Mouse (Mus musculus) forebrain, postnatal 0 days (tissue): ENCODE results near the gene Nt5dc1. TPM values are rescaled to one million over a fixed set of nuclear protein-coding genes. Genes with fewer than 3 reads are reported as not detected.

Experiments used
- ATAC-seq: fragments of 200-750 bp; cut with Nextera tagmentation; 2 replicates; pipeline ENCODE4 v1.8.0; 2017; ENCODE audit warnings: mild to moderate bottlenecking, moderate library complexity
- DNase-seq: peaks from one replicate; pipeline ENCODE4 v3.0.0-alpha.2; 2015
- H3K27ac ChIP-seq: fragments of 300-500 bp; sonication (generic); 2 replicates; pipeline ENCODE4 v1.5.1; 2014; ENCODE audit warnings: low read depth, mild to moderate bottlenecking, antibody characterized with exemption, low read length, moderate library complexity, mixed read lengths
- H3K27me3 ChIP-seq: fragments of 300-500 bp; sonication (generic); 2 replicates; pipeline ENCODE4 v1.6.1; 2014; ENCODE audit warnings: mild to moderate bottlenecking, low read length, mixed read lengths; ENCODE audit not compliant: insufficient read depth
- H3K36me3 ChIP-seq: fragments of 300-500 bp; sonication (generic); 2 replicates; pipeline ENCODE4 v1.6.1; 2014; ENCODE audit warnings: mild to moderate bottlenecking, moderate library complexity; ENCODE audit not compliant: insufficient read depth
- H3K4me1 ChIP-seq: fragments of 300-500 bp; sonication (generic); 2 replicates; pipeline ENCODE4 v1.6.1; 2014; ENCODE audit warnings: antibody characterized with exemption; ENCODE audit not compliant: insufficient read depth
- H3K4me2 ChIP-seq: fragments of 300-500 bp; sonication (generic); 2 replicates; pipeline ENCODE4 v1.6.1; 2014; ENCODE audit warnings: low read depth, mild to moderate bottlenecking, moderate library complexity
- H3K4me3 ChIP-seq: fragments of 300-500 bp; sonication (generic); 2 replicates; pipeline ENCODE4 v1.5.1; 2014; ENCODE audit warnings: low read depth, low read length, mixed read lengths
- H3K9ac ChIP-seq: fragments of 300-500 bp; sonication (generic); 2 replicates; pipeline ENCODE4 v1.6.1; 2014; ENCODE audit warnings: mild to moderate bottlenecking
- H3K9me3 ChIP-seq: fragments of 300-500 bp; sonication (generic); 2 replicates; pipeline ENCODE4 v1.6.1; 2016; ENCODE audit warnings: low read length
- CTCF ChIP-seq: sonication (generic); IDR thresholded peaks from 2 replicates; pipeline ENCODE4 v1.5.1; 2016; ENCODE audit warnings: antibody characterized with exemption, control low read depth, low read depth
- WGBS: fragments of 180-500 bp; shearing (Covaris S2); extraction: QIAGEN DNeasy Blood & Tissue Kit; methylation state at CpG from one replicate; pipeline ENCODE4 v1.1.7; 2014; 5-methylcytosine and 5-hydroxymethylcytosine counted together
- polyA plus RNA-seq: library from polyadenylated mRNA; unstranded; fragments of >200 nt; fragmentation: Nextera tagmentation; extraction: Ambion mirVana; gene quantifications from 2 replicates; pipeline ENCODE4 v1.2.1, GENCODE M21; 2015
- total RNA-seq: library from RNA; depleted of rRNA; stranded (reverse); fragments of >200 nt; gene quantifications from 2 replicates; pipeline ENCODE4 v1.2.3, GENCODE M21; 2014

Nt5dc1 gene
- total and polyA plus RNA-seq, 2 experiments from 2014 or later = 2.0 TPM

DNA sequence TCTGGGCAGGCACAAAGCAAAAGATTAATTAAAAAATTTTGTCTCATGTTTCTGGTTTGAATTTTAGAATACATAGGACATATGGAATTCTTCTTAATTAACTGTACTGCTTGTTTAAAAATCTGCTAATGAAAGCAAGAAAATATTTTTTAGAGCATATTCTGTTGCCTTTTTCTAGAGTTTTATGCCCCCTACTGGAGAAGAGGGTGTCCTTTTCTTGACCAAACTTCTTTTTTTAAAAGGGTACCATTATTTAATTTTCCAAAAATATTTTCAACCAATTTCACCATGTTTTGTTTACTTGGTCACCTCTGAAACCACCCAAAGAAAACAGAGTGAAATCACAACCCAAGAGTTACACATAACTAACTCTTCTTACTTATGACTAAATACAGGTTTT, 19.1 kb downstream of the Nt5dc1 start:
- Histone ChIP-seq H3K27me3 (no peaks in the 10 kb centered on the region), H3K4me1 (no peaks in the 10 kb centered on the region), H3K27ac (no peak overlapping the region), H3K4me3 (no peak overlapping the region), H3K36me3 (no peaks in the 10 kb centered on the region), H3K9me3 (no peaks in the 10 kb centered on the region), H3K9ac (no peak overlapping the region), H3K4me2 (no peak overlapping the region)
- DNase-seq (no peak), ATAC-seq (no peak)
- TF ChIP-seq CTCF = no peak

DNA sequence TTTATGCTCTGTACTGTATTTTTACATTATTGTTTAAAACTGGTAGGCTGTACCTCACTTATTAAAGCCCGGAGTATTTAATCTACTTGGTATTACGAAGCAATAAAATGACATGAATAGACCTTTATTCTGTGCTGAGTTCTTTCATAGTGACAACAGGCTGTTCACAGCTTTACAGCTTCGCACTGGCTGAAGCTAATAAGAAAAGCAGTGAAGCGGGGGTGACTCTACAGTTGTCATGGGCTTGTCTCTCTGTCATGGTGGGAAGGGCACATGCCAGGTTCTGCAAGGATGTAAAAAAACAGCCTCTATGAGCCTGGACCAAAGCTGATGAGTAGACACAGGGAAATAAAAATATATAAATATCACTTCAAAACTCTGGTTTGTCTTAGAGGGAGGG, 21.4 kb downstream of the Nt5dc1 start:
- no peak for TF ChIP-seq CTCF
- no peak overlapping the region for H3K27ac ChIP-seq
- no peaks in the 10 kb centered on the region for H3K36me3 ChIP-seq
- H3K9me3 ChIP-seq = no peaks in the 10 kb centered on the region
- no peak overlapping the region for H3K9ac ChIP-seq
- H3K4me3 ChIP-seq = no peak overlapping the region
- DNase-seq = no peak
- no peaks in the 10 kb centered on the region for H3K27me3 ChIP-seq
- no peak overlapping the region for H3K4me2 ChIP-seq
- peak; percentile 47; the same call in 1 of the 2 replicates for ATAC-seq
- no peaks in the 10 kb centered on the region for H3K4me1 ChIP-seq
- 17% methylated on average over 4 of the region's 4 CpGs for WGBS

DNA sequence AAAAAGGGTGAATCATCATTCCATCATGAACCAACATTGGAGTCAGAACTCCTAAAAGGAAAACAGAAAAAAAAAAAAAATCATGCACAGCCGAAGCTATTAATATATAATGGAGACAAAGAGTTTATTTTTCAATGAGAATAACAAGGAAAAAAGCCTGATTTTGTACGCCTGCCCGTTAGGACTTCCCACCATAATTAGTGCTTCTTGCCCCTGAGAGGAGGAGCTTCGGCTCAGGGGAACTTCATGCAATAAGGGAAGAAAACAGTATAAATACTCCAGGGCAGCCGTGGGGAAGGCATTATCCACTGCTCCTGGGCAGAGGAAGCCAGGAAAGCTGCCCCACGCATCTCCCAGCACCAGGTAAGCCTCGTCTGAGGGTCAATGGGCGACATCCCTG, 28.7 kb downstream of the Nt5dc1 start, which contains the start of gene Col10a1:
Col10a1 (plus strand) TSS at position 301 of the 400 bp plus-strand sequence.
- no peak within 1 kb of the TSS for H3K4me3 ChIP-seq
- H3K27ac ChIP-seq = no peak within 1 kb of the TSS
- H3K4me1 ChIP-seq = no peaks in the 10 kb centered on the region
- ATAC-seq = no peak
- H3K9ac ChIP-seq = no peak within 1 kb of the TSS
- 48% methylated on average over 8 of the region's 8 CpGs for WGBS
- DNase-seq = no peak
- H3K36me3 ChIP-seq = no peaks in the 10 kb centered on the region
- H3K27me3 ChIP-seq = no peaks in the 10 kb centered on the region
- no peak within 1 kb of the TSS for H3K4me2 ChIP-seq
- no peaks in the 10 kb centered on the region for H3K9me3 ChIP-seq
- TF ChIP-seq CTCF = no peak

DNA sequence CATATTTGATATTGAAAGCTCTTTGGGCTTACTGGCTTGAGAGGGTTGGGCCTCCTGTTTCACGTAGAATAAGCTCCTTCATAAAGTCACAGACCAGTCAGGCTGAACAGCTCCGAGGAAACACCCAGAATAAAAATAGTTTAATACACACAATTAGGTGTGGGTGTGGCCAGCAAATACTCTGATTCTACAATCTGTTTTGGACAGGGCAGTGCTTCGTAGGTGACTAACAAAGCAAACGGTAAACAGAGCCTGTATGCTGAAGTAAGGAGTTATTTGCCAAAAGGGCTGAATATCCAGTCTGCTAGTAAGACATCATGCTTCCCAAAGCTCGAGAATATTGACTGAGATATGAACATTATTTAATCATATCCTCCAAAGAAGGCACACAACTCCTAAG, 32.7 kb downstream of the Nt5dc1 start:
- no peak for DNase-seq
- no peak for ATAC-seq
- H3K36me3 ChIP-seq = no peaks in the 10 kb centered on the region
- no peak overlapping the region for H3K4me3 ChIP-seq
- H3K27me3 ChIP-seq = no peaks in the 10 kb centered on the region
- no peak overlapping the region for H3K27ac ChIP-seq
- WGBS = 79% methylated on average over 5 of the region's 5 CpGs
- no peaks in the 10 kb centered on the region for H3K9me3 ChIP-seq
- no peak overlapping the region for H3K4me2 ChIP-seq
- no peak for TF ChIP-seq CTCF
- H3K4me1 ChIP-seq = no peaks in the 10 kb centered on the region
- H3K9ac ChIP-seq = no peak overlapping the region

DNA sequence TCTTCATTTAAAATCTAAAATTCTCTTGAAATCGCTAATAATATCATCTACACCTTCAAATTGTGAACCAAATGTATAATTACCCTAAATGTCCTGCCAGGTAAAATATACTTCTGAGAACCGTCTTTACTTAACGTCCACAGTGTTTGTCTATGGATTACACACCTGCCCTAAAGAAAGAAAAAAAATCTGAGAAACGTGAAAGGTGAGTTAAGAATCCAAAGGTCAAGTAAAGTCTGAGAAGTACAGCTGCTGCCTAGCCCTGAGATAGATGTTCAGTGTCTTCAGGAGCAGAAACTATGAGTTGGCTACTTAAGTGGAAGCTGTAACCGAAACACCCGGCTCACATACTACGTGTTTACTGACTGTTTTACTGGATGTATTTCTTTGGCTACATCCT, 45.0 kb downstream of the Nt5dc1 start:
- no peak for ATAC-seq
- no peak for TF ChIP-seq CTCF
- no peak overlapping the region for H3K9ac ChIP-seq

DNA sequence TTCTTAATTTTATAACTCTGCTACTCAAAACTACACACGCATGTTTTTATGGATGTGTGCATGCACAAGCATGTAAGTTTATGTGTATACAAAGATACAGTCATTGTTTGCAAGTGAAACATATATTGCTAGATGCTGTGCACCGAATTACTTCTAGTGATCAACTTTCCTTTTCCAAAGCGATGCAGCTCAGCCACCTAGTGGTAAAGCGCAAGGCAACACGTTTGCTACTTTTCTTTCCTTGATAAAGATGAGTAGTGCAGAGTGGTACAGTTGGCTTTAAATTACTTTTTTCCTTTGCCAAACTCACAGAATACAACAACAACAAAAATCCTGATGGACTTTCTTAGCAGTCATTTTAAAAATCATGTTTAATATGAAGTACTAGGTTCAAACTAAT, 50.2 kb downstream of the Nt5dc1 start:
- H3K4me3 ChIP-seq = no peak overlapping the region
- H3K27me3 ChIP-seq = no peaks in the 10 kb centered on the region
- ATAC-seq (no peak), DNase-seq (peak; percentile 30)
- no peaks in the 10 kb centered on the region for H3K4me1 ChIP-seq
- no peak overlapping the region for H3K9ac ChIP-seq
- H3K36me3 ChIP-seq = no peaks in the 10 kb centered on the region
- TF ChIP-seq CTCF = peak; percentile 70
- 62% methylated on average over 5 of the region's 5 CpGs for WGBS
- no peak overlapping the region for H3K27ac ChIP-seq
- H3K4me2 ChIP-seq = no peak overlapping the region
- no peaks in the 10 kb centered on the region for H3K9me3 ChIP-seq

More for the DNA sequence above, 45.0 kb downstream of the Nt5dc1 start:
- Histone ChIP-seq H3K36me3 (no peaks in the 10 kb centered on the region), H3K27ac (no peak overlapping the region), H3K4me2 (no peak overlapping the region), H3K27me3 (no peaks in the 10 kb centered on the region), H3K4me1 (no peaks in the 10 kb centered on the region), H3K9me3 (no peaks in the 10 kb centered on the region), H3K4me3 (no peak overlapping the region)
- WGBS = 93% methylated on average over 7 of the region's 7 CpGs
- no peak for DNase-seq

DNA sequence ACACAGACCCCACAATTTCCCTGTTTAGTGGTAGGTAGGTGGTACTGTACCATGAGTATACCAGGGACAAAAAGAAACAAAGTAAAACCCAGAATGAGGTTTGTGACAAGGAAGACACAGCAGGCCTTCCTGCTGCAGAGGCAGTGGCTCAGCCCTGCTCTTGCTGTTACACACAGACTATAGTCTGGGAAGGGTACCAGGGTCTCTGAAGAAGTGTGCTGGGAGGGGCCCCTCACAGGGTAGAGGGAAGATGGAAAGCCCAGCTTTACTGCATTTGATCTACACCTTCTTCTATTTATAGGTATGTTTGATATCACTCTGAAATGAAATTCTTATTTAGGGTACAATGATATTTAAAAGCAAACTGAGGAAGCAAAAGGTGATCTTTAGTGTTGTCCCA, 54.6 kb downstream of the Nt5dc1 start:
- Histone ChIP-seq H3K9ac (no peak overlapping the region), H3K4me3 (no peak overlapping the region), H3K9me3 (no peaks in the 10 kb centered on the region), H3K4me2 (no peak overlapping the region), H3K4me1 (no peaks in the 10 kb centered on the region), H3K36me3 (no peaks in the 10 kb centered on the region), H3K27me3 (no peaks in the 10 kb centered on the region), H3K27ac (no peak overlapping the region)
- no peak for DNase-seq
- no peak for TF ChIP-seq CTCF
- ATAC-seq = no peak

DNA sequence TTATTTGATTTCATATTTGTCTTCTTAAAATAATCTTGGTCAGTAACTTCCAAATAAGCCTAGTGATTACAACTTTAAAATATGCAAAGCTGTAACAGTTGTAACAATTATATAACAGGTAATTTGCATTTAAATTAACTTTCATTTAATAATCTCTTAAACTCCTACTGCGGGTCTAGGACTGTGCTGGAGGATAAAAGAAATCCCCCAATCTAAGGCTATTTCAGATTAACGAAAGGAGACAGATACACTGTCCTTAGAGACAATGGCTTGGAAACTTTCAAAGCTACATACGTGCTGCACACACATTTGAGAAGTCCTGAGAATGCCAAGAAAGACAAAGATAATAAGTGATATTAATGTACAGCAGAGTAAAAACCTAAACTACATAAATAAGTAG, 60.1 kb downstream of the Nt5dc1 start:
- DNase-seq = no peak
- no peak overlapping the region for H3K9ac ChIP-seq
- no peak overlapping the region for H3K27ac ChIP-seq
- no peaks in the 10 kb centered on the region for H3K4me1 ChIP-seq
- no peak overlapping the region for H3K4me3 ChIP-seq
- TF ChIP-seq CTCF = no peak
- no peak for ATAC-seq
- no peak overlapping the region for H3K4me2 ChIP-seq
- H3K36me3 ChIP-seq = no peaks in the 10 kb centered on the region
- H3K9me3 ChIP-seq = no peaks in the 10 kb centered on the region
- 31% methylated on average over 3 of the region's 3 CpGs for WGBS
- H3K27me3 ChIP-seq = no peaks in the 10 kb centered on the region
